Mouse (Mus musculus) heart, postnatal 0 days (tissue): ENCODE measurements at regions not wholly inside any gene's neighbourhood (a gene's known extent, or its start where the extent isn't known, plus 50 kb on each side); places are given as distances from the start of the nearest gene placed in this dataset.

Experiments used
- ATAC-seq: fragments of 200-750 bp; cut with Nextera tagmentation; 2 replicates; pipeline ENCODE4 v1.8.0; 2017; ENCODE audit warnings: low read depth, moderate number of reproducible peaks, moderate library complexity; ENCODE audit not compliant: insufficient read depth
- DNase-seq: peaks from one replicate; pipeline ENCODE4 v3.0.0-alpha.2; 2016; ENCODE audit warnings: low spot score
- H3K27ac ChIP-seq: fragments of 300-500 bp; sonication (generic); 2 replicates; pipeline ENCODE4 v1.5.1; 2014; ENCODE audit warnings: low read depth, mild to moderate bottlenecking
- H3K27me3 ChIP-seq: fragments of 300-500 bp; sonication (generic); 2 replicates; pipeline ENCODE4 v1.6.1; 2014; ENCODE audit warnings: low read length, mixed read lengths; ENCODE audit not compliant: control insufficient read depth, insufficient read depth
- H3K36me3 ChIP-seq: fragments of 300-500 bp; sonication (generic); replicated peaks from 2 replicates; pipeline ENCODE4 v1.6.1; 2014; ENCODE audit warnings: low read length, mixed read lengths; ENCODE audit not compliant: control insufficient read depth, insufficient read depth
- H3K4me1 ChIP-seq: fragments of 300-500 bp; sonication (generic); 2 replicates; pipeline ENCODE4 v1.6.1; 2014; ENCODE audit warnings: antibody characterized with exemption; ENCODE audit not compliant: control insufficient read depth, insufficient read depth
- H3K4me2 ChIP-seq: fragments of 300-500 bp; sonication (generic); 2 replicates; pipeline ENCODE4 v1.6.1; 2014; ENCODE audit warnings: low read depth, mild to moderate bottlenecking, low read length, moderate library complexity
- H3K4me3 ChIP-seq: fragments of 300-500 bp; sonication (generic); 2 replicates; pipeline ENCODE4 v1.5.1; 2014; ENCODE audit warnings: low read depth, low read length
- H3K9ac ChIP-seq: fragments of 300-500 bp; sonication (generic); replicated peaks from 2 replicates; pipeline ENCODE4 v1.6.1; 2014; ENCODE audit warnings: low read depth, low read length, mixed read lengths
- H3K9me3 ChIP-seq: fragments of 300-500 bp; sonication (generic); replicated peaks from 2 replicates; pipeline ENCODE4 v1.6.1; 2016; ENCODE audit warnings: low read length; ENCODE audit not compliant: control insufficient read depth
- CTCF ChIP-seq: IDR thresholded peaks from 2 replicates; pipeline ENCODE4 v1.5.1; 2016; ENCODE audit warnings: antibody characterized with exemption, control low read depth, low read depth
- EP300 ChIP-seq: IDR thresholded peaks from 2 replicates; pipeline ENCODE4 v1.6.1; 2016; ENCODE audit warnings: antibody characterized with exemption, low read depth
- WGBS: fragments of 180-500 bp; shearing (Covaris S2); extraction: QIAGEN DNeasy Blood & Tissue Kit; methylation state at CpG from one replicate; pipeline ENCODE4 v1.1.7; 2014; 5-methylcytosine and 5-hydroxymethylcytosine counted together

DNA sequence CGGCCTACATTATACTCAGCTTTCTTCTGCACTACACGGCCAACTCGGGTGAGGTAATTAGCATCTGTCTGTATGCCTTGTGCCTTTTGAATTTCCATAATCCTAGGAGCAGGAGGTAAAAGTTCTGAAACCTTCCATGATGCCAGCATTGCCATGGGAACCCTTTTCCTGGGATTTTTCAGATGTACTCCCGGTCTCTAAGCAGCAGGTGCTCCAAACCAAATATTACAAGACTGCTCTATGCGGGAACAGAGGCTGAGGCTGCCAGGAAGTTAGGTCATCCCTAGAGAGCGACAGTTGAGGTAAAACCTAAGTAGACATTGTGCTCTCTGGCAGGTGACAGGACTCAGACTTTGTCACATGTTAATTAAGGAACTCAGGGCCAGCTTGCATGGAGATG lies 501.0 kb upstream of the Mgmt start:
- no peak for ATAC-seq
- Histone ChIP-seq H3K27me3 (no peaks in the 10 kb centered on the region), H3K36me3 (no peaks in the 10 kb centered on the region), H3K27ac (no peak overlapping the region), H3K9ac (no peak overlapping the region), H3K4me2 (no peak overlapping the region), H3K4me1 (no peaks in the 10 kb centered on the region), H3K4me3 (no peak overlapping the region), H3K9me3 (no peaks in the 10 kb centered on the region)
- no peak for TF ChIP-seq EP300
- no peak for TF ChIP-seq CTCF
- no peak for DNase-seq
- WGBS, result 86% methylated on average over 6 of the region's 6 CpGs

DNA sequence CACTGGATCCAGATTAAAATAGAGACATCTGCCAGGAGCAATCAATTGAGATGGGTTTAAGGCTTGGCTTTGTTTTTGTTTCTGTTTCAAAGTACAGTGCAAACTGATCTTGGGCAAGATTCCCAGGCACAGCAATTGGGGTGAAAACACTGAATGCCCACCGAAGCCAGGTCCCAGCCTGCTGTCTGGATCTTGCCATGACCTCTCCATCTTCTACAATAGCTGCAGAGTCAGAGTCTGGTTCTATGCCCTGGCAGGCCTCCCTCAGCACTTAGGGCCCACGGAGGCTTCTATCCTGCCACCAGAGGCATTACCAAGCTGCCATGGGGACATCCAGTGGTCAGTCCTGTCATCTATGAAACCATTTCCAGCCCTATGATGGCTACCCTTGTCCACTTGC lies 498.6 kb upstream of the Mgmt start:
- Histone ChIP-seq H3K4me2 (no peak overlapping the region), H3K9ac (no peak overlapping the region), H3K4me1 (no peaks in the 10 kb centered on the region), H3K9me3 (no peaks in the 10 kb centered on the region), H3K4me3 (no peak overlapping the region), H3K27ac (no peak overlapping the region), H3K36me3 (no peaks in the 10 kb centered on the region), H3K27me3 (no peaks in the 10 kb centered on the region)
- 64% methylated on average over 2 of the region's 2 CpGs for WGBS
- no peak for TF ChIP-seq EP300
- TF ChIP-seq CTCF, result no peak
- no peak for ATAC-seq
- no peak for DNase-seq

DNA sequence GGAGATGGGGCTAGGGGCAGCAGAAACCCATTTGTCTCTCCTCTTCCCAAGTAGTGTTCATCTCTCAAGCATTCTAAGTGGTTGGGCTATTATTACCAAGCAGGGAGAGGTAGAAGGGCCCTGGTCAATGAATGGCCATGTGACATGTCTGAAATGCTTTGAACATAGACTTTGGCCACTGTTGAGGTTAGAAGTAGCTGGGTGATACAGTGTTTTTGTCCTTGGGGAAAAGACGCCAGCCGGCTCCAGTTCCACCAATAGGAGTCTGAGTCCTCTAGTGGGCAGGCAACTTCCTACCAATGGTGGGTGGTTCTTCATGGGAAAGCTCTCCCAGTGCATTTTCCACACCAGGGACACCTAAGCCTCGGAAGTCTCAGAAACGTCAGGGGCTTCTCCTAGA lies 497.3 kb upstream of the Mgmt start:
- no peak overlapping the region for H3K4me2 ChIP-seq
- no peaks in the 10 kb centered on the region for H3K4me1 ChIP-seq
- DNase-seq (no peak), ATAC-seq (no peak)
- no peaks in the 10 kb centered on the region for H3K27me3 ChIP-seq
- TF ChIP-seq CTCF (no peak), EP300 (no peak)
- no peaks in the 10 kb centered on the region for H3K36me3 ChIP-seq
- no peak overlapping the region for H3K27ac ChIP-seq
- WGBS, result 86% methylated on average over 4 of the region's 4 CpGs
- no peaks in the 10 kb centered on the region for H3K9me3 ChIP-seq
- H3K4me3 ChIP-seq, result no peak overlapping the region
- no peak overlapping the region for H3K9ac ChIP-seq

DNA sequence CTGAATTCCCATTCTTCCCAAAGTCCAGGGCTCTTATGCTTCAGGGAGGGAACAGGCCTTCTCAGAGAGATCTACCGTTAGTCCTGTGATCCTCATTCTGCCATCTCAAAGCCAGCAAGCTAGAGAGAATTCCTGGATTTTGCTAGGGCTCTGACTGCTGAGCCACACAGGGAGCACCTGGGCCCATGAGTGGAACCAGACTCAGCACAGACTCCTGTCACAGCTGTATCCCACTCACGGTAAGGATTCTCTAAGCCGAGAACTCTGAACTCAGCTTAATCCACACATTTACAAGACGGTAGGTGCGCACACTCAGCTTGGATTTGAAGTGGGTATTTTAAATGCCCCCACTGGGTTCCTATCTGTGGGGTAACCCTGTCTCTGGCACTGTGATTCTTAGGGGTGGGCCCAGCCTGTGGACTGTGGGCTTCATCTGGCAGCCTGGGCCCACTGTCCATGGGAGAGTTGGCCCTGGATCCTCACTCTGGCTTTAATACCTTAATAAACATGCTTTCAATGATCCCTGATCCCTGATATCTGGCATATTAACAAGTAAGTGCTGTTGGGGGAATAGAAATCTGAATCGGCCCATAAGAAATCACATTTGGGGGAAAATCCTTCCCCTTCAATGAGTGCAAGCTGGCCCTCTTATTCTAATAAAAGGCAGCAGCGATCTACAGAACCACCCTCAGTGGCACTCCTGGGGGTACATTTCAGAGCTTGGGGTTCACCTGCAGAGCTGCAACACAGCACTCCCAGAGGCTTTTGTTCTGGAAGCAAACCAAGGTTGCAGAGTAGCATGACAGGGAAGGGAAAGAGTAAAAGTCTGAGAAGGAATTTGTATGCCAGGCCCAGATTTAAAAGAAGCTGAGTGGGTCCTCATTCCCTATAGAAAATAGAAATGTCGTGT lies 491.5 kb upstream of the Mgmt start:
- no peak for DNase-seq
- no peaks in the 10 kb centered on the region for H3K9me3 ChIP-seq
- no peak overlapping the region for H3K4me2 ChIP-seq
- H3K4me3 ChIP-seq, result no peak overlapping the region
- WGBS, result 87% methylated on average over 8 of the region's 8 CpGs
- TF ChIP-seq CTCF (no peak), EP300 (no peak)
- H3K27ac ChIP-seq, result no peak overlapping the region
- H3K36me3 ChIP-seq, result no peaks in the 10 kb centered on the region
- H3K9ac ChIP-seq, result no peak overlapping the region
- no peaks in the 10 kb centered on the region for H3K27me3 ChIP-seq
- no peak for ATAC-seq
- H3K4me1 ChIP-seq, result no peaks in the 10 kb centered on the region

DNA sequence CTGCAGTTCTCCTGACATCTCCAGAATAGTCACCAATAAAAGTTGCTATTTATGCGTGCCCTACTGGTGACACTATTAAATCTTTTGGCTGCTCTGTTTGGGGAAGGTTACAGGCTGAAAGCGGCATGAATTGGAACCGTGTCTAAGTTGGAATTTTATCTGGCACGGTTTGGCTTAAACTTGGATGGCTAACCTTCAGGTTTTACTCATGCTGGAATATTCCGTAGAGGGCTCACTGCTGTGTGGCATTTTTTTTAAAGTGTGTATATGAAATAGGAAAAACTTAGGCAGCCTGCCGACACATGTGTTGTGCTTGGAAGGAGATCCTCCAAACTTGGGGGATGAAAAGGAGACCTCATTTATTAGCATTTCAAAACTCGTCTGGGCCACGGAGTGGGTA lies 489.0 kb upstream of the Mgmt start:
- H3K4me3 ChIP-seq, result no peak overlapping the region
- H3K4me2 ChIP-seq, result no peak overlapping the region
- H3K4me1 ChIP-seq, result no peaks in the 10 kb centered on the region
- H3K27ac ChIP-seq, result no peak overlapping the region
- no peaks in the 10 kb centered on the region for H3K9me3 ChIP-seq
- DNase-seq (no peak), ATAC-seq (no peak)
- H3K27me3 ChIP-seq, result no peaks in the 10 kb centered on the region
- no peak overlapping the region for H3K9ac ChIP-seq
- 68% methylated on average over 8 of the region's 8 CpGs for WGBS
- no peaks in the 10 kb centered on the region for H3K36me3 ChIP-seq
- no peak for TF ChIP-seq EP300
- no peak for TF ChIP-seq CTCF
